Mouse (Mus musculus) limb, embryonic 12.5 days (tissue): Measurements from ENCODE around the gene Slc10a6. TPM values are rescaled to one million over a fixed set of nuclear protein-coding genes. Genes with fewer than 3 reads are reported as not detected.

Source experiments
- ATAC-seq: fragments of 200-750 bp; cut with Nextera tagmentation; 2 replicates; pipeline ENCODE4 v1.8.0; 2017; ENCODE audit warnings: low read depth, moderate TSS enrichment; ENCODE audit not compliant: insufficient number of reproducible peaks, insufficient read depth, low FRiP score, low TSS enrichment
- H3K27ac ChIP-seq: fragments of 300-500 bp; sonication (generic); 2 replicates; pipeline ENCODE4 v1.5.1; 2016; ENCODE audit warnings: mild to moderate bottlenecking, moderate library complexity
- H3K27me3 ChIP-seq: fragments of 300-500 bp; sonication (generic); 2 replicates; pipeline ENCODE4 v1.6.1; 2016; ENCODE audit warnings: mild to moderate bottlenecking, moderate library complexity
- H3K36me3 ChIP-seq: fragments of 300-500 bp; sonication (generic); 2 replicates; pipeline ENCODE4 v1.6.1; 2016; ENCODE audit warnings: mild to moderate bottlenecking, moderate library complexity
- H3K4me1 ChIP-seq: fragments of 300-500 bp; sonication (generic); replicated peaks from 2 replicates; pipeline ENCODE4 v1.6.1; 2016
- H3K4me2 ChIP-seq: fragments of 300-500 bp; sonication (generic); 2 replicates; pipeline ENCODE4 v1.6.1; 2016; ENCODE audit warnings: mild to moderate bottlenecking, moderate library complexity
- H3K4me3 ChIP-seq: fragments of 300-500 bp; sonication (generic); replicated peaks from 2 replicates; pipeline ENCODE4 v1.5.1; 2016; ENCODE audit warnings: mild to moderate bottlenecking
- H3K9ac ChIP-seq: fragments of 300-500 bp; sonication (generic); replicated peaks from 2 replicates; pipeline ENCODE4 v1.6.1; 2016; ENCODE audit warnings: mild to moderate bottlenecking, moderate library complexity
- H3K9me3 ChIP-seq: fragments of 300-500 bp; sonication (generic); 2 replicates; pipeline ENCODE4 v1.6.1; 2016; ENCODE audit warnings: mild to moderate bottlenecking, moderate library complexity
- WGBS: fragments of 180-500 bp; shearing (Covaris S2); methylation state at CpG from one replicate; pipeline ENCODE4 v1.1.7; 2016; 5-methylcytosine and 5-hydroxymethylcytosine counted together
- polyA plus RNA-seq: library from polyadenylated mRNA; unstranded; fragments of >200 nt; fragmentation: Nextera tagmentation; extraction: Ambion mirVana; gene quantifications from 2 replicates; pipeline ENCODE4 v1.2.1, GENCODE M21; 2016

Gene Slc10a6
- 0.13 TPM in 1 of 2 replicates, not detected in the other for polyA plus RNA-seq

- H3K36me3 ChIP-seq, result no peaks in the 10 kb centered on the region
- WGBS, result 58% methylated on average over 17 of the region's 17 CpGs
- no peak within 1 kb of the TSS for H3K4me3 ChIP-seq
- no peak within 1 kb of the TSS for H3K4me2 ChIP-seq
- no peak within 1 kb of the TSS for H3K9ac ChIP-seq
- no peak for ATAC-seq
- H3K27me3 ChIP-seq, result no peaks in the 10 kb centered on the region
- peaks cover 12% of the 10 kb centered on the region for H3K4me1 ChIP-seq
- H3K9me3 ChIP-seq, result no peaks in the 10 kb centered on the region
- H3K27ac ChIP-seq, result 0 out of 2 replicates have a peak within 1 kb of the TSS, but pooled peaks have one; percentile 45
These were observed at the start of gene Slc10a6 for GRCm38 (mm10) chr5:103629111-103629764. Gene Slc10a6, minus strand, starts transcription at chr5:103629403.

- no peak overlapping the region for H3K9ac ChIP-seq
- no peak for ATAC-seq
- WGBS, result 93% methylated on average over 5 of the region's 5 CpGs
- no peak overlapping the region for H3K4me2 ChIP-seq
- H3K4me3 ChIP-seq, result no peak overlapping the region
- H3K27me3 ChIP-seq, result no peaks in the 10 kb centered on the region
- no peak overlapping the region for H3K27ac ChIP-seq
- no peaks in the 10 kb centered on the region for H3K36me3 ChIP-seq
- no peaks in the 10 kb centered on the region; the same call in 1 of the 2 replicates for H3K4me1 ChIP-seq
- H3K9me3 ChIP-seq, result no peaks in the 10 kb centered on the region
These were observed 49.8 kb upstream of the Slc10a6 start for GRCm38 (mm10) chr5:103678974-103679373.

GRCm38 (mm10) chr5:103677894-103678293, 48.7 kb upstream of the Slc10a6 start:
- no peaks in the 10 kb centered on the region; the same call in 1 of the 2 replicates for H3K4me1 ChIP-seq
- H3K4me3 ChIP-seq, result no peak overlapping the region
- no peak overlapping the region for H3K4me2 ChIP-seq
- 81% methylated on average over 6 of the region's 6 CpGs for WGBS
- no peaks in the 10 kb centered on the region for H3K27me3 ChIP-seq
- H3K9ac ChIP-seq, result no peak overlapping the region
- H3K9me3 ChIP-seq, result no peaks in the 10 kb centered on the region
- ATAC-seq, result no peak
- H3K36me3 ChIP-seq, result no peaks in the 10 kb centered on the region
- H3K27ac ChIP-seq, result no peak overlapping the region

- 83% methylated on average over 6 of the region's 6 CpGs for WGBS
- ATAC-seq, result no peak
- H3K9me3 ChIP-seq, result no peaks in the 10 kb centered on the region
These were observed 47.2 kb upstream of the Slc10a6 start for GRCm38 (mm10) chr5:103676289-103676881.

GRCm38 (mm10) chr5:103674482-103674881, 45.3 kb upstream of the Slc10a6 start:
- H3K36me3 ChIP-seq, result no peaks in the 10 kb centered on the region
- H3K27ac ChIP-seq, result no peak overlapping the region
- no peak overlapping the region for H3K4me2 ChIP-seq
- no peak overlapping the region for H3K4me3 ChIP-seq
- peak; percentile 46; the same call in 1 of the 2 replicates for ATAC-seq
- peaks cover 5% of the 10 kb centered on the region; the same call in 1 of the 2 replicates for H3K27me3 ChIP-seq
- no peak overlapping the region for H3K9ac ChIP-seq
- WGBS, result 21% methylated on average over 6 of the region's 6 CpGs
- H3K4me1 ChIP-seq, result no peaks in the 10 kb centered on the region; the same call in 1 of the 2 replicates
- no peaks in the 10 kb centered on the region for H3K9me3 ChIP-seq

More at GRCm38 (mm10) chr5:103676289-103676881, 47.2 kb upstream of the Slc10a6 start:
- H3K27ac ChIP-seq, result no peak overlapping the region
- H3K36me3 ChIP-seq, result no peaks in the 10 kb centered on the region
- no peak overlapping the region for H3K9ac ChIP-seq
- no peak overlapping the region for H3K4me2 ChIP-seq
- no peak overlapping the region for H3K4me3 ChIP-seq
- no peaks in the 10 kb centered on the region; the same call in 1 of the 2 replicates for H3K4me1 ChIP-seq
- peaks cover 4% of the 10 kb centered on the region; the same call in 1 of the 2 replicates for H3K27me3 ChIP-seq

- peaks cover 5% of the 10 kb centered on the region; the same call in 1 of the 2 replicates for H3K27me3 ChIP-seq
- H3K4me2 ChIP-seq, result no peak overlapping the region
- no peaks in the 10 kb centered on the region; the same call in 1 of the 2 replicates for H3K4me1 ChIP-seq
- no peak overlapping the region for H3K9ac ChIP-seq
- WGBS, result 82% methylated on average over 4 of the region's 4 CpGs
- H3K4me3 ChIP-seq, result no peak overlapping the region
- H3K27ac ChIP-seq, result no peak overlapping the region
- ATAC-seq, result no peak
- H3K36me3 ChIP-seq, result no peaks in the 10 kb centered on the region
- H3K9me3 ChIP-seq, result no peaks in the 10 kb centered on the region
These were observed 44.4 kb upstream of the Slc10a6 start for GRCm38 (mm10) chr5:103673611-103674010.

GRCm38 (mm10) chr5:103671858-103672257, 42.7 kb upstream of the Slc10a6 start:
- WGBS, result 70% methylated on average over 3 of the region's 3 CpGs
- ATAC-seq, result no peak
- no peak overlapping the region for H3K27ac ChIP-seq
- H3K27me3 ChIP-seq, result peaks cover 5% of the 10 kb centered on the region; the same call in 1 of the 2 replicates
- H3K4me1 ChIP-seq, result no peaks in the 10 kb centered on the region; the same call in 1 of the 2 replicates
- no peak overlapping the region for H3K4me3 ChIP-seq
- no peak overlapping the region for H3K4me2 ChIP-seq
- H3K9ac ChIP-seq, result no peak overlapping the region
- H3K9me3 ChIP-seq, result no peaks in the 10 kb centered on the region
- no peaks in the 10 kb centered on the region for H3K36me3 ChIP-seq

GRCm38 (mm10) chr5:103665876-103666275, 36.7 kb upstream of the Slc10a6 start:
- WGBS, result 87% methylated on average over 2 of the region's 2 CpGs
- Histone ChIP-seq H3K9ac (no peak overlapping the region), H3K27me3 (no peaks in the 10 kb centered on the region), H3K4me3 (no peak overlapping the region), H3K27ac (no peak overlapping the region), H3K36me3 (no peaks in the 10 kb centered on the region), H3K9me3 (no peaks in the 10 kb centered on the region), H3K4me2 (no peak overlapping the region), H3K4me1 (no peaks in the 10 kb centered on the region)
- no peak for ATAC-seq

GRCm38 (mm10) chr5:103664932-103665331, 35.7 kb upstream of the Slc10a6 start:
- Histone ChIP-seq H3K9me3 (no peaks in the 10 kb centered on the region), H3K4me1 (no peaks in the 10 kb centered on the region), H3K27me3 (no peaks in the 10 kb centered on the region), H3K27ac (no peak overlapping the region), H3K4me3 (no peak overlapping the region), H3K9ac (no peak overlapping the region), H3K36me3 (no peaks in the 10 kb centered on the region), H3K4me2 (no peak overlapping the region)
- no peak for ATAC-seq
- 81% methylated on average over 9 of the region's 9 CpGs for WGBS

GRCm38 (mm10) chr5:103659571-103659970, 30.4 kb upstream of the Slc10a6 start:
- no peaks in the 10 kb centered on the region; the same call in 1 of the 2 replicates for H3K4me1 ChIP-seq
- WGBS, result 41% methylated on average over 3 of the region's 3 CpGs
- ATAC-seq, result no peak

GRCm38 (mm10) chr5:103658921-103659320, 29.7 kb upstream of the Slc10a6 start:
- no peaks in the 10 kb centered on the region; the same call in 1 of the 2 replicates for H3K4me1 ChIP-seq
- no peaks in the 10 kb centered on the region for H3K36me3 ChIP-seq
- no peak overlapping the region for H3K9ac ChIP-seq
- 70% methylated on average over 5 of the region's 5 CpGs for WGBS
- H3K4me3 ChIP-seq, result no peak overlapping the region
- no peak for ATAC-seq
- H3K27ac ChIP-seq, result no peak overlapping the region
- H3K9me3 ChIP-seq, result no peaks in the 10 kb centered on the region
- peaks cover 13% of the 10 kb centered on the region; the same call in 1 of the 2 replicates for H3K27me3 ChIP-seq
- no peak overlapping the region for H3K4me2 ChIP-seq

More at GRCm38 (mm10) chr5:103659571-103659970, 30.4 kb upstream of the Slc10a6 start:
- H3K36me3 ChIP-seq, result no peaks in the 10 kb centered on the region
- H3K27me3 ChIP-seq, result peaks cover 13% of the 10 kb centered on the region; the same call in 1 of the 2 replicates
- no peak overlapping the region for H3K4me2 ChIP-seq
- no peaks in the 10 kb centered on the region for H3K9me3 ChIP-seq
- H3K27ac ChIP-seq, result no peak overlapping the region
- no peak overlapping the region for H3K9ac ChIP-seq
- no peak overlapping the region for H3K4me3 ChIP-seq
